Mouse (Mus musculus): ENCODE measurements around the gene P2ry13. TPM values are rescaled to one million over a fixed set of nuclear protein-coding genes. Genes with fewer than 3 reads are reported as not detected.

Gene P2ry13
- total RNA-seq (2021) = 1 to 10 TPM in 1 of 2 experiments, under 1 TPM in 1; 0.59 to 1.1 TPM
- long read RNA-seq, experiment 1 = 0 reads
- long read RNA-seq, experiment 2 = 0 reads

DNA sequence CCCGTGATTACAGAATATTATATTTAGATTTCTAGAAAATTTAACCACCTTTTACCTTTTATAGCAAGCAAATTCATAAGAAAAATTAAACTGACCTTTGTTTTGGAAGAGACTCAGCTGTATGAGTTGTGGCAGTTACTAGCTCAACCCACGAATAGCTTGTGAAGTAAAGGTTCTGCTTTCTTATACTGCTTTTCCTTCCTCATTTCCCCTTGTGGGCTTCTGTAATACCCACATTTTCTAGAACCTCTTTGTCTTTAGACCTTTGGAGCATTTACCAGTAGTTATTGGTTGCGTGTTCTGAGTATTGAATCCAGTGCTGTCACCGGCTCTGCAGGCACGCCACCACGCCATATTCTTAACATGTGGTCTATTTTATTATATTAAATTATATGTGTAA lies at the start of gene P2ry13:
P2ry13 (minus strand) TSS at position 156 of the 400 bp plus-strand sequence.
- DNase-seq = no peak

DNA sequence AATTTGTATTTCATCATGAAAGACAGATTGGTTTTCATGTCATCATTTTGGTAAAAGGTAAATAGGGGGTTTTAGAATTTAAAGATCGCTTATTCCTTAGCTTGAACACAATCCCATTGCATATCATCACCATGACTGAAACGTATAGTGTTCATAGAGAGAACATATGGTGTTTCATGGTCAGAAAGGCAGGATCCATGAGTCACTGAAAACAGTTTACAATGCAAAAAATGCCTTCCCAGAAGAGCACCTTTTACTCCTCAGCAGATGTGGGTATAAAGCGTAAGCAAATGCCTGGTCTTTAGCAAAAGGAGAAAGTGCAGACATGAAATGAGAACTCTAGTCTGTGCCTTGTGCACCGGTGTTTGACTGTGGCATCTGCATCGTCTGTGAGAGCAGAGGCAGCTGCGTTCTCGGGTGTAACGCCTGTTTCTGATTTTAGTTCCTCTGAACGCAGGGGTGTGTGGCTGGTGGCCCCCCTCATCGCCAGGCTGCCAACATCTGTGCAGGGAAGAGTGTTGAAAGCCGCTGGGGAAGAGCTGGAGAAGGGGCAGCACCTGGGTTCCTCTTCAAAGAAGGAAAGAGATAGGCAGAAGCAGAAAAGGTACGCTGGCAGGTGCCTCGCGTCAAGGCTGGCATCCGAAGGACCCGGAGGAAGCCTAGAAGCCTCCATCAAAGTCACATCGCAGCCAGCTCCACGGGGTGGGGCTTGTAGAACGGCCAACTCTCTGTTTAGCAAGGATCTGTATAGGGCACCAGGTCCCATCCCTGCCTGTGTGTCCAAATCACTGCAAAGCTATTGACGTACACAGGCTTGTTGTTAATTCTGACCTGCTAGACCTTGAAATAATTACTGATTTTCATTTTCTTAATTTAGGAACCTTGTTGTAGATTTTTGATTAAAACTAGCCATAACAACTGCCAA lies 47.3 kb upstream of the P2ry13 start:
- DNase-seq = no peak

DNA sequence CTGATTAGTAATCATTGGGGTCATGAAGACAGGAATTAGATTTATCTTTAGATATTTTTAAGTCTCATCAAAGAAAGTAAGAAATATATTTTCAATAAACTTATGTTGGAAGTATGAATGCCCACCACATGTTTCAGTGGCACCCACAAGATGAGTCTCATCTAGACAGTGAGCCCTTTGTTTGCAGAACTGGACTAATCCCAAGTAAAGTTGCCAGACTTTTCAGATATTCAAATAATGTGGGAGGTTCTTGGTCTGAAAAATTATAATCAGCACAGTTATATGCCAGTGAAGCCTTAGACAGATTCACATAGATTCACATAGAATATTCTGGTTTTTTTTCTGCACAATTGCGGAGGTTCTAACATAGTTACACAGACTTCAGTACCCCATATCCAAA lies 39.8 kb upstream of the P2ry13 start:
- DNase-seq = no peak

DNA sequence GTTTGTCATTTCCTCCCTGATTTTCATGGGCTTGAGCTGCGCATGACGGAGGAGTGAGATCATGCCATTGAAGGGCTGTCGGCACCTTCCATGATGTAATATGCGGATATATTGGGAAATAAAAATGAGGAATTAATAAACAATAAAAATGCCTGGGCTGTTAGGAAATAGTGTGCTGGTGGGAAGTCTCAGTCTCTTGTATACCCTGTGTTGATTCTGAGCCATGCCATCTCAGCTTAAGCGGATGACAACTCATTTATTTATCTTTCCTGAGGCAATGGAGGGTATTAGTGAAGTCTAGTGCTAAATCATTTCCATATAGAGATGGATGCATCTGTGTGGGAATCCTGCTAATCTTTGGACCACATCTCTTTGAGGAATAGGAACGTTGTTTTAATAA lies 37.3 kb upstream of the P2ry13 start:
- DNase-seq = no peak

DNA sequence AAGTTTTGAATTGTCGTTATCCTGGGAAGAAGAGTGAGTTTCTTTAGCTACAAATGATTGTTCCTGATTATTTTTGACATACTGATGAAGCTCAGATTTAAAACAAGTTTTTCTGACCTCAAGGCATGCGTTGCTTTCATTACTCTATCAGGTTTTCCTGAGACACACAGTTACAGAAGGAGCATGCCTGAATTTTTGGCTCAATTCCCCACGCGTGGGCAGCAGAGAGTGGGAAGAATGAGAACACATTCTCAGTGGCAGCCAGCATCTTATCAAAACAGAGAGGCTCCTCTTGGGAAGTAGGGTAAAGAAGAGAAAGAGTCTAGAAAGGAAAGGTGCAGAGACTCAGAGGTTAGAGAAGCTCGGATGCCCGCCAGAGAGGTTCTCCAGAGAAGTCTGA lies 32.7 kb upstream of the P2ry13 start:
- no peak for DNase-seq

DNA sequence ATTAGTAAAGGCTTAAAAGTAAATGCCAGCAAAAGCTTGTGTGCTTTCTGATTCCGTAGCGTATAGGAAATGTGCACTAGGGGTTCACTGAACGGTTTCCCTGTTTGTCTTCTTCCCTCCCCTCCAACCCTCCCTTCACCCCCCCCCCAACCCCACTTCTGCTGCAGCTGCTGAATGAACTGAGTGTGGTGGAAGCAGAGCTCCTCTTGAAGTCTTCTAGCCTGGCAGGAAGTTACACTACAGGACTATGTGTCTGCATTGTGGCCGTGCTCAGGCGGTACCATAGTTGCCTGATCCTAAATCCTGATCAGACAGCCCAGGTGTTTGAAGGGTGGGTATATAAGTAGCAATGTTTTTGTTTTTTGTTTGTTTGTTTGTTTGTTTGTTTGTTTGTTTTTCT lies 24.2 kb upstream of the P2ry13 start:
- no peak for DNase-seq

DNA sequence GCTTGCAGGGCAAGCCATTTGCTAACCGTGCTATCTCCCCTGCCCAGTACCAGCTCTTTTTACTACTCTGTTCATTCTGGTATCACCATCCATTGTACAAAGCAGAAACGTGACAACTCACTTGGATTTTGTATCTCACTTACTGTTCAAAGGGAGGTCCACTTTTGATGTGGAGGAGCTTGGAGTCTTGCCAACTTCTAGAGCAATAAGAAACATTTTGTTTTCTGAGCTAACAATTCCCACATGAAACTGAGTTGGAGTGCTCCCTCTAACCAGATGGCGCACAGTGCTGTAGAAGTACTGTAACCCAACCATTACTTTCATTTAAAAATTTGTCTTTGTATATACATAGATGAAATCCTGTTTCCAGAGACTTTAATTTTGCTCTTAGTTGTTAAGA lies 20.2 kb upstream of the P2ry13 start:
- DNase-seq = no peak

DNA sequence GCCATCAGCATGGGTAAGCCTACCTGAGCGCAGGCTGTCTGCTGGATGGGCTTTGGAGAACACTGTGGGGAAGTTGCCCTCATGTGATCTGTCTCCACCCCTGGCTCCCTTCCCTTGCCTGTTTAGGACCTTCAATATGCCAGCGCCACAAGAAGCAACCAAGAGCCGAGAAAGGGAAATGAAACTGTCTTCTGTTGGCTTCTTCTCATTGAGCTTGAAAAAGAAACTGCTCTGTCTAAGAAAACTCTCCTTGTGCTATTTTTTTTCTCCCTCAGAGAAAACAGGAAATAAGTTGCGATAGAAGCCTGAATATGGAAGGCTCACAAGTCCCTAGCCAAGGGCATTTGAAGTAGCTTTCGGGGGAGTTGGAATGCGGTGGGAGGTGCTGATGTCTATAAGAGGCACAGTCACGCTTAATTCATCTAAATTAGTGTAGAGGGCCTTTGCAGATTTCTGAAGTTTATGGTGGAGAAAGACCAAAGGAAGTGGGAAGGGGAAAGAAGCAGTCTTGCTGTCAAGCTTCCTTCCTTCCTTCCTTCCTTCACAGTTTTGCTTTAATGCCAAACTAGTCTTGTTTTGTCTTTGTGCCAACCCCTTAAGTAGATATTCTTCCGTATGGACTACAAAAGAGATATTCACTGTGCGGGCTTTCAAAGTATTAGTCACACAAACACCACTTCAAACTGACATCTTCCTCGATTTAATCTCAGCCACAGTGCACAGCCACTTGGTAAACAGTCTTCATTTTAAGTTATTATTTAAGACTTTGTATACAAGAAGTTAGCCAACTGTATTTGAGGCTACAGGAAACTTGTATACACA lies 18.3 kb upstream of the P2ry13 start:
- no peak for DNase-seq

DNA sequence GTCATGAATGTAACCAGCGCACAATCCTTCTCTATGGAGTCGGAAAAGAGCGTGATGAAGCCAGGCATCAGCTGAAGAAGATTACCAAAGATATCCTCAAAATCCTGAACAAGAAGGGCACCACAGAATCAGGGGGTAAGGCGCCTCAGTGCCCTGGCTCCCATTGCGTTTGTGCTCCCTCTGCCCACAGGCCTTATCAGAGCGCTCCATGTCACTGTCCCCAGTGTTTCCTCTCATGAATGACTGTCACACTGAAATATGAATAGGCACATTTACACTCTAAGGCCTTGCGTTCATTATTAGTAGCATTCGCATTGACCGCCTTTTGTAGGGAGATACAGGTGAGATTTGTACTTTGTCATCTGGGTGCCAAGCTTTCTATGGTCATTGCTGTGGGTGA lies 17.0 kb upstream of the P2ry13 start:
- DNase-seq = no peak

DNA sequence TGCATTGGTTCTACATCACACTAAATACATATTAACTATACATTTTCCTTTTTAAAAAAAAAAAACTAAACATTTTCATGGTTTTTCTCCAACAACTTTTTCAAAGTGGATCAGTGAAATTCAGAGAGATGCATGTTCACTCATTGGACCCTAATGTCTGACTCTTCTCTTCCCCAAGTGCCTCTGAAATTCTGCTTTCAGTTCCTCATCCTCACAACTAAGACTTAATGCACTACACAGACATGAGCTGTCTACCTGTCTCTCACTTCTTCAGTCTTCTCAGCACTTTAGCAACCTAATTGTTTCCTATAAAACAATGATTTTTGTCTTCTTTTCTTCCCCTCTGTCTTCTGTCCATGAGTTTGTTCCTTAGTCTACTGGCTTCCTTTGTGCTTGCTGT lies 14.7 kb upstream of the P2ry13 start:
- no peak for DNase-seq

DNA sequence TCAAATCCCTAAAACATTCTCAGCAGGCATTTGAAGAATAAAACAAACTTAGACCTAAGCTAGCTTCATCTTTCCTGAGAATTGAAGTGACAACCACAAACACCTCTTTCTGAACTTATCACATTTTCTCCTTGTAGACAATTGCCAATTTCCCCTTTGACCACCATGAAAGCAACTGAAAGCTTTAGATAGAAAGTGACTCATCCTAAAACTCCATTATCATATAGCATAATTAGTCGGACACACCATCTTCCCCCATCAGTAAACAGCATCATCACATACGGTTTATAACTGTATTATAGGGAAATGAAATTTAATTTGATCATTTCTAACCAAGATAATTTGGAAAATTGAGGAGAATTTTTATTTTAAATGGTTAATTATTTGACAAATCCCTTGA lies 11.6 kb upstream of the P2ry13 start:
- no peak for DNase-seq

DNA sequence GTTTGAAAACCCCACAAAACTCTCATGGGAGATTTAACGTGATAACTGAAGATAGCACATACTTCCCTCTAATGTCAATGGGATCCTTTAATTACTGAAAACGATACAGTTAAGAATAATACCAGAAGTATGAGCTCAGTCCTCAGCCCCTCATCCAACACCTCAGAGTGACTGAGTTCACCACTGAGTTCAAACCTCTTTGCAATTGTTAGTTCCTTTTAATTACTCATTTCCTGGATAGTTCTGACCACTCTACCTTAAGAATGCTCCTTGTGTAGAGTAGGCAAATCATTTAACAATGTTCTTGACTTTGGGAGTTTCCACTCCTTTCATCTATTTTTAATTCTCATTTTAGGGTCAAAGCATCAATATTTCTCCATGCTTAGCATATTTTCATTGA lies 8.6 kb upstream of the P2ry13 start:
- DNase-seq = no peak

DNA sequence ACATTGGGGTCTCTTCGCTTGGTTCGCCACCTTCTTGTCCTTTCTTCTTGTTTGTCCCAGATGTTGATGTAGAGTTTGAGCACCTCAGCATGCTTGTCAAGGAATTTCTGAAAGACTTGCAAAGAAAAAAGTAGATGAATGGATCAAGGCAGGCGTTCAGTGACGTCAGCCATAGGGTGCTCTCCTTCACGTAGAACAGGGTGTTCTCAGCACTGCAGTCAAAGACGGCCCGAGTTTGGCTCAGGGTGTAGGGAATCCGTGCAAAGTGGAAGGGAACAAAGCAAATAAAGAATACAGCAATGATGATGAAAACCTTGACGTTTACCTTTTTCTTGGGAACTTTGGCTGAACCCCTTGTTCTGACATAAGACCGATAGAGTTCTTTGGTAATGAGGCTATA lies 6.5 kb upstream of the P2ry13 start:
- no peak for DNase-seq

DNA sequence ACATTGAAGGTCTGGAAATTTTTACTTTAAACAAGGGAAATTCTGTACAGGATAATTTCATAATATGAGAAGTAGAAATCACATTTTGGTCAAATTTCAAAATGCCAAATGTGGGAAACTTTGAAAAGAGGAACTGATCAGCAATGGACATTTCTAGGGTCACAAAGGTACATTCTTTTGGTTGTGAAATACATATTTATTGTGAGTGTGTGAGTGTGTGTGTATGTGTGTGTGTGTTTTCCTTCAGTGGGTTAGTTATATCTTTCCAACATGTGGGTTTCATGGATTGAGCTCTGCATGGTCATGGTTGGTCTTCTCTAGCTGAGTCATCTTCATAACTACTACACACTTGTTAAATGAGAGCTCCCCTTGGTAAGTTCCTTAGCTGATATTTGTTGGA lies 1.7 kb upstream of the P2ry13 start:
- DNase-seq = no peak

DNA sequence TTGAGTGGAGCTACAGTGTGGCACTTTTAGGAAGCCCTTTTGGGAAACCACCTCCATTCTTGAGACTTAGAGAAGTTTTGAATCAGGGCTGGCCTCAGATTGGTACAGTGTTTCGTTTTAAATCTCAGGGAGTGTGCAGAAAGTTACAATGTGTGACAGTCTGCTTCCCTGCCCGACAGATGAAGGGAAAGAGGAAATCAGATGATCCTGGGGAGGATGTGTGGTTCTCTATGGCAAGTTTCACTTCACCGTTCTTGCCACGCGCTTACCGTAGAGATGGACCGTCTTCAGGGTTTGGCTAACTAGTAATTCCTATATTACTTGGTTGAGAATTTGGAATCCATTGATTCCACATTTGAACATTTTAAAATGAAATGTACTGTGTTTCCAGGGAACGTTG lies 1.1 kb upstream of the P2ry13 start:
- no peak for DNase-seq

DNA sequence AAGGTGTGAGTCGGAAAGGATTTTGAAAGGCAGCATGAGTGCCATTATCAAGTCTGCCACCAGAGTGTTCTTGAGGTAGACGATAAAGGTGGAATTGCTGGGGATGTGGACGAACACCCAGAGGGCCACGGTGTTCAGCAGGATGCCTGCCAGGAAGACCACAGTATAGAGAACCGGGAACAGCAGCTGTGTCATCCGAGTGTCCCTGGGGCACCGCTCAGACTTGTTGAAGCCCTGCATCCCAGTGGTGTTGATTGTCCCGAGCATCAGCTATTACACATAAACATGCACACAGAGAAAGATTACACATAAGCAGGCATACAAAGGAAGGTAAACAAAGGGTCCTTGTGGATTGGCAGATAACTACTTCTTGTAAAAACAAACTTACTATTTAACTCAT lies 593 bp downstream of the P2ry13 start:
- no peak for DNase-seq

DNA sequence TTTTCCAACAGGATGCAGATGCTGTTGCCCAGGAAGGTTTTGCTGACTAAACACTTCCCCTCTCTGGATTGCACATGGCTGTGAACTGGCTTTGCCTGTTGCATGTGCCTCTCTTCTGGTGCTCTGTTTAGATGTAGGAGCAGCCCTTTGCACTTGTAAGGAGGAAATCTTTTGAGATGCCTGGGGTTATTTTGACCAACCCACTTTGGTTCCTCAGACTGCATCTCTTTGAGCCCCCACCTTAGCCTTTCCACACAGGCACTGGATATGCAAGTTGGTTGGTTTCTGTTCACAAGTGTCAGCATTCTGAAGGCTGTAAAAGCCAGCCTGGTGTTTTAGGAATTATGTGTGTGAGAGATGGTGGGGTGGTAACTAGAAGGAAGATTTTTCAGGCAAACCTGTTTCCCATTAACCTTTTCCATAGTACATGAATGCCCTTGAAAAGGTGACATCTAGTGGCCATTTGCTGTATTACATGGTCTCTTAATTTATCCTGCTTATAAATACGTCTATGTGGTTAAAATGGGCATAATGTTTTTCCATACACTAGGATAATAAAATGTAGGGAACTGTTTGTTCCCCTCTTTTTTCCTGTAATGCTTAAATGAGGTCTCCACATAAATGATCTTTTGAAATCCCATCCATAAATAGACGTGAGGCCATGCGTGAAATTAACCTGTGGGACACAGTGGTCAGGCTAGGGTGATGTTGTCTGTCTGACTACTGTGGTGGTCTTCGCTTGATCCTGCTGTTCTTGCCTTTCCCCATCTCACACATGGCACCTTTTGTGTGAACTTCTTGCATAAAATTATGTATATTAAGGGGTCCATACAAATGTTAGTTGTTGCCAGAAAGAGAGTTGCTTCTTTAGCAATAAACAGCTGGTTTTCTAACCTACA lies 1.8 kb downstream of the P2ry13 start:
- no peak for DNase-seq

DNA sequence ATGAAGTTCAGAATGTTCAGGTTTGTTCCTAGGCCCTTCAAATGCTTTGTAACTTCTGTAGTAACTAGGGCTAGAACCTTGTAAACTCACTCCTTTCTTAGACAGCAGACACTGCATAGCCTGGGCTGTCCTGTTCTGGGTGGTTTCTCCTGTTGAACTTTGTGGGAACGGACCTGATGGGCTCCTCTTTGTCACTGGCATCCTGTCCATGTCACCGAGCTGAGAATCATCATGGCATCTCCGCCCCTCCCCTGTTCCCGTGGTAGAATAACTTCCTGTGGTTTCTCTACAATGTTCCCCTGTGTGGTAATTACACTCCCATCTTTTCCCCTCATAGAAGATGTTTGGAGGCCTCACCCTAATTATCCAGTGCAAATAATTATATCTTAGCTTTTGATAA lies 4.7 kb downstream of the P2ry13 start:
- no peak for DNase-seq

DNA sequence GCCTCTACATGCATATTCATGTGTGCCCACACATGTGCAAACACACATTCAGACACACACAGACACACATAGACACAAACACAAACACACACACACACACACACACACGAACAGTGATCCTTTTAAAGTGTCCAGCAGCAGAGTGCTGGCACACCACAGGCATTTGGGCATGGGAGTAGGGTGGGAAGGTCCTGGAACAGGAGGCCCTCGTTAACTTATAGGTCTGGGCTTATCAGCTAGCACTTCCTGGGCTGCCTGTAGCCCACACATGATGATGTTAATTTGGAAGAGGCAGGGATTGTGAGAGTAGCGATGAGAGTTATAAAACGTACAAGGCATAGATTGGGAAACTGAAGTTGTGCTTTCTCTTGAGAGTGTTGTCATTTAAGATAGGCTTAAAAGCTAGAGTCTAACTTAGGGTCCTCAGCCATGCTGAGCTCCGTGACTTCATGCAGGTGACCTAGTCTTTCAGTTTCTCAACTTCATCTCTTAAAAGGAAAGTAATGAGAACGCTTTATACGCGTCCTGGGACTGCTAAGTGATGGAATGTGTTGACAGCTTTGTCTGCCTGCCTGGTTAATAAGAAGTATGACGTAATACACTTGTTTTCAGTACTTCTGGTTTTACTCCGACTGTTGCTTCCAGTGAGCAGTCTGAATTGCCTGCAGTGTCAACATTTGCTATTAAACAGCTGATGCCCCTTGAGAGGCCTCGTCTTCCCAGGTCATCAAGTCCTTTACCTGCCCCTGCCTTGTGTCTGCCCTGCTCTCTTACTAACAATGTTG lies 5.8 kb downstream of the P2ry13 start:
- no peak for DNase-seq

DNA sequence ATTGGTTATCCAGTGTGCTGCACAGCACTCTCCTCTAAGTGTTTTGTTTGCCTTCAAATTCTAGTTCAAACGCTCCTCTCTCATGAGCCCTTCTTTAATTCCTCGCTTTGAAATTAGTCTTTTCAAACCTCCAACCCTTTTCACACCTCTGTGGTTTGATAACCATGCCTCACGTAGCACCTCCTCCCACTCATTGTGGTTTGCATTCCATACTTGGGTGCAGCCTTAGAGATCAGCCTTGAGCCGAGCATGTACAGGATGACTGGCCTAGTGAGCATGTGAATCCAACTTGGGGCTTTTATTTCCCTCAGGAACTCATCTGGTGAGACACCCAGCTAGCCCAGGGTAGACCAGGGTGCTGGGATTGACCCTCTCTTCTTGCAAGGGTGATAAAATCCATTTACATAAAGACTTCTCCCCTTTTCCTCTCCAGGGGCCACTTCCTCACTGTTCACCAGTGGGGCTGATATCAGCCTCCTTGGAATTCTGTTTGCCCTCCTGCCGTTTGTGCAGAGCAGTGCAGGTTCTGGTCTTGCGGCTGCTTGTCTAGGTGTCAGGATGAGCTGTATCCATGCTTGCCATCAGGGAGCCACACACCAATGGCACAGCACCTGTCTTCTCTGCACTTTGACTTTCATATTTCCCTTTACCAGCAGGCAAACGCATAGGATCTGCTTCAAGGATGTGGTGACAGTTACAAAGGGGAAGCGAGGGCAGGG lies 6.7 kb downstream of the P2ry13 start:
- no peak for DNase-seq
